Mouse (Mus musculus): ENCODE measurements around the gene Prl. TPM values are rescaled to one million over a fixed set of nuclear protein-coding genes. Genes with fewer than 3 reads are reported as not detected.
"Not testable (repeated sequence)": the region's sequence is repeated elsewhere in the genome, so short reads cannot be mapped to it uniquely, and the experiment has no call there.

Gene Prl
- polyA plus RNA-seq, 1 experiment: not detected

GRCm38 (mm10) chr13:27042185-27042584 lies 15.2 kb upstream of the Prl start:
- TF ChIP-seq CTCF (IDR thresholded peaks at IDR 0.05; ENCODE audit: borderline replicate concordance, insufficient read depth, low read depth, low read length): no peak
- TF ChIP-seq POLR2A (IDR thresholded peaks at IDR 0.05; ENCODE audit: borderline replicate concordance, insufficient read depth, low read length): no peak
- WGBS: 92% methylated on average over 2 of the region's 2 CpGs
- Histone ChIP-seq H3K4me1 (ENCODE audit: control insufficient read depth, insufficient read depth, low read length) (no peaks in the 10 kb centered on the region), H3K27ac (ENCODE audit: insufficient read depth, low read length) (no peak overlapping the region), H3K27me3 (ENCODE audit: control insufficient read depth, insufficient read depth, low read length) (no peaks in the 10 kb centered on the region), H3K4me3 (replicated peaks; ENCODE audit: insufficient read depth, low read depth, low read length) (no peak overlapping the region)
- no peak for DNase-seq

- TF ChIP-seq CTCF (IDR thresholded peaks at IDR 0.05; ENCODE audit: borderline replicate concordance, insufficient read depth, low read depth, low read length) (no peak), POLR2A (IDR thresholded peaks at IDR 0.05; ENCODE audit: borderline replicate concordance, insufficient read depth, low read length) (no peak)
- no peaks in the 10 kb centered on the region for H3K4me1 ChIP-seq (ENCODE audit: control insufficient read depth, insufficient read depth, low read length)
- H3K4me3 ChIP-seq (replicated peaks; ENCODE audit: insufficient read depth, low read depth, low read length): no peak overlapping the region
- H3K27ac ChIP-seq (ENCODE audit: insufficient read depth, low read length): no peak overlapping the region
- no peaks in the 10 kb centered on the region for H3K27me3 ChIP-seq (ENCODE audit: control insufficient read depth, insufficient read depth, low read length)
- WGBS: 92% methylated on average over 1 of the region's 1 CpGs
- DNase-seq: no peak
Observed at GRCm38 (mm10) chr13:27043326-27043725, 14.0 kb upstream of the Prl start.

- peak in 1 of 2 experiments; percentile 1 for DNase-seq
- WGBS: 28% methylated on average over 7 of the region's 7 CpGs
- TF ChIP-seq POLR2A (IDR thresholded peaks at IDR 0.05; ENCODE audit: borderline replicate concordance, insufficient read depth, low read length) (no peak), CTCF (IDR thresholded peaks at IDR 0.05; ENCODE audit: borderline replicate concordance, insufficient read depth, low read depth, low read length) (no peak)
- Histone ChIP-seq H3K4me3 (replicated peaks; ENCODE audit: insufficient read depth, low read depth, low read length) (no peak overlapping the region), H3K27me3 (ENCODE audit: control insufficient read depth, insufficient read depth, low read length) (no peaks in the 10 kb centered on the region), H3K4me1 (ENCODE audit: control insufficient read depth, insufficient read depth, low read length) (no peaks in the 10 kb centered on the region), H3K27ac (ENCODE audit: insufficient read depth, low read length) (no peak overlapping the region)
Observed at GRCm38 (mm10) chr13:27059177-27059576, 1.8 kb downstream of the Prl start.

GRCm38 (mm10) chr13:27093890-27094289 lies 36.5 kb downstream of the Prl start, which contains the start of gene Prl3d1:
Gene Prl3d1 (plus strand): TSS chr13:27094190.
- not testable (repeated sequence) for DNase-seq
- 97% methylated on average over 5 of the region's 5 CpGs for WGBS

More at GRCm38 (mm10) chr13:27093890-27094289, 36.5 kb downstream of the Prl start, which contains the start of gene Prl3d1:
- H3K4me3 ChIP-seq (replicated peaks; ENCODE audit: insufficient read depth, low read depth, low read length); H3K27ac ChIP-seq (ENCODE audit: insufficient read depth, low read length); H3K27me3 ChIP-seq (ENCODE audit: control insufficient read depth, insufficient read depth, low read length); H3K4me1 ChIP-seq (ENCODE audit: control insufficient read depth, insufficient read depth, low read length): not testable (repeated sequence)

Other genes starting within 250 kb of the Prl start
- not detected in 2 replicates for gene Prl3d1, start 36.6 kb downstream of the Prl start, polyA plus RNA-seq (2012; rRNA removed)
- not detected in 2 replicates for gene Prl3d2, start 64.1 kb downstream of the Prl start, polyA plus RNA-seq (2012; rRNA removed)
- gene Prl3d3, start 99.2 kb downstream of the Prl start, polyA plus RNA-seq (2012; rRNA removed): not detected in 2 replicates
- gene Prl3c1, start 139.1 kb downstream of the Prl start, polyA plus RNA-seq (2012; rRNA removed): not detected in 2 replicates
- gene Prl3b1, start 184.3 kb downstream of the Prl start, polyA plus RNA-seq (2012; rRNA removed): 0.54 and 1.3 TPM in 2 replicates
- gene Prl3a1, start 201.9 kb downstream of the Prl start, polyA plus RNA-seq (2012; rRNA removed): not detected in 2 replicates

Data from cerebellum, adult 2 months (tissue).